Mouse (Mus musculus) embryonic facial prominence, embryonic 14.5 days (tissue): Measurements from ENCODE around the gene Yjefn3. TPM values are rescaled to one million over a fixed set of nuclear protein-coding genes. Genes with fewer than 3 reads are reported as not detected.

ENCODE experiments used
- ATAC-seq: fragments of 200-750 bp; cut with Nextera tagmentation; 2 replicates; pipeline ENCODE4 v1.8.0; 2017; ENCODE audit warnings: low read depth, moderate number of reproducible peaks, moderate TSS enrichment
- DNase-seq: peaks from one replicate; pipeline ENCODE4 v3.0.0-alpha.2; 2015; ENCODE audit warnings: low spot score
- H3K27ac ChIP-seq: fragments of 300-500 bp; sonication (generic); replicated peaks from 2 replicates; pipeline ENCODE4 v1.5.1; 2014; ENCODE audit warnings: low read depth, mild to moderate bottlenecking, low read length, moderate library complexity
- H3K27me3 ChIP-seq: fragments of 300-500 bp; sonication (generic); replicated peaks from 2 replicates; pipeline ENCODE4 v1.6.1; 2014; ENCODE audit warnings: low read length; ENCODE audit not compliant: control insufficient read depth, insufficient read depth
- H3K36me3 ChIP-seq: fragments of 300-500 bp; sonication (generic); 2 replicates; pipeline ENCODE4 v1.6.1; 2014; ENCODE audit warnings: low read length, mixed read lengths; ENCODE audit not compliant: control insufficient read depth, insufficient read depth
- H3K4me1 ChIP-seq: fragments of 300-500 bp; sonication (generic); 2 replicates; pipeline ENCODE4 v1.6.1; 2014; ENCODE audit warnings: antibody characterized with exemption, low read length; ENCODE audit not compliant: control insufficient read depth, insufficient read depth
- H3K4me2 ChIP-seq: fragments of 300-500 bp; sonication (generic); 2 replicates; pipeline ENCODE4 v1.6.1; 2014; ENCODE audit warnings: low read depth, mild to moderate bottlenecking, low read length, moderate library complexity, mixed read lengths
- H3K4me3 ChIP-seq: fragments of 300-500 bp; sonication (generic); 2 replicates; pipeline ENCODE4 v1.5.1; 2014; ENCODE audit warnings: low read depth, mild to moderate bottlenecking, low read length
- H3K9ac ChIP-seq: fragments of 300-500 bp; sonication (generic); 2 replicates; pipeline ENCODE4 v1.6.1; 2014; ENCODE audit warnings: low read depth, mild to moderate bottlenecking, low read length, moderate library complexity, mixed read lengths
- H3K9me3 ChIP-seq: fragments of 300-500 bp; sonication (generic); 2 replicates; pipeline ENCODE4 v1.6.1; 2016; ENCODE audit warnings: low read length; ENCODE audit not compliant: control insufficient read depth
- WGBS: fragments of 180-500 bp; shearing (Covaris S2); extraction: QIAGEN DNeasy Blood & Tissue Kit; methylation state at CpG from one replicate; pipeline ENCODE4 v1.1.7; 2014; 5-methylcytosine and 5-hydroxymethylcytosine counted together
- polyA plus RNA-seq: library from polyadenylated mRNA; unstranded; fragments of >200 nt; fragmentation: Nextera tagmentation; extraction: Ambion mirVana; gene quantifications from 2 replicates; pipeline ENCODE4 v1.2.1, GENCODE M21; 2014

Yjefn3 gene
- polyA plus RNA-seq, 1 experiment from 2014 or later: 3.8 TPM

DNA sequence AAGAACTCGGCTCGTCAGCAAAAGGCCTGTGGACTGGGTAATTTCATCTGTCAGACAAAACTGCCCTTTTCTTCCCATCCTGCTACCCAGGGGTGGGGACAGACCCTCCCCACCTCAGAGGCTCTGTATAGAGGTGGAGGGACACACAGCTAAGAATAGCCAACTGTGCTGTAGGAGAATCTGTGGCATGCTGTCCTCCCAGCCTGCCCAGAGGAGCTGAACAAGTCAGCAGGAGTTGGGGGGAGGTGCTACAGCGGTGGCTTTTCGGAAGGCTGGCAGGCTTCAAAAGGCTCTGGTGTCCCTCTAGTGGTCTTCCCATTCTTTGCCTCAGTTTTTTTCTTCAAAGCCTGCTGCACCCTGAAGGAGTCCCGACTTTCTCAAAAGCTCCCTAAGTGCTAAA lies 13.2 kb upstream of the Yjefn3 start:
- H3K9me3 ChIP-seq: no peaks in the 10 kb centered on the region
- 43% methylated on average over 5 of the region's 5 CpGs for WGBS
- H3K36me3 ChIP-seq: peaks cover 71% of the 10 kb centered on the region
- DNase-seq (peak; percentile 57), ATAC-seq (no peak)
- H3K4me1 ChIP-seq: peaks cover 7% of the 10 kb centered on the region
- no peak overlapping the region for H3K4me2 ChIP-seq
- no peak overlapping the region for H3K4me3 ChIP-seq
- no peak overlapping the region for H3K9ac ChIP-seq
- no peak overlapping the region for H3K27ac ChIP-seq
- no peaks in the 10 kb centered on the region for H3K27me3 ChIP-seq

- Histone ChIP-seq H3K9ac (no peak overlapping the region), H3K4me2 (no peak overlapping the region), H3K4me3 (no peak overlapping the region), H3K9me3 (no peaks in the 10 kb centered on the region), H3K36me3 (peaks cover 83% of the 10 kb centered on the region), H3K4me1 (no peaks in the 10 kb centered on the region), H3K27me3 (no peaks in the 10 kb centered on the region), H3K27ac (no peak overlapping the region)
- no peak for ATAC-seq
- DNase-seq: no peak
- WGBS: 83% methylated on average over 4 of the region's 4 CpGs
Measured at GRCm38 (mm10) chr8:69914526-69914925, 12.0 kb upstream of the Yjefn3 start.

DNA sequence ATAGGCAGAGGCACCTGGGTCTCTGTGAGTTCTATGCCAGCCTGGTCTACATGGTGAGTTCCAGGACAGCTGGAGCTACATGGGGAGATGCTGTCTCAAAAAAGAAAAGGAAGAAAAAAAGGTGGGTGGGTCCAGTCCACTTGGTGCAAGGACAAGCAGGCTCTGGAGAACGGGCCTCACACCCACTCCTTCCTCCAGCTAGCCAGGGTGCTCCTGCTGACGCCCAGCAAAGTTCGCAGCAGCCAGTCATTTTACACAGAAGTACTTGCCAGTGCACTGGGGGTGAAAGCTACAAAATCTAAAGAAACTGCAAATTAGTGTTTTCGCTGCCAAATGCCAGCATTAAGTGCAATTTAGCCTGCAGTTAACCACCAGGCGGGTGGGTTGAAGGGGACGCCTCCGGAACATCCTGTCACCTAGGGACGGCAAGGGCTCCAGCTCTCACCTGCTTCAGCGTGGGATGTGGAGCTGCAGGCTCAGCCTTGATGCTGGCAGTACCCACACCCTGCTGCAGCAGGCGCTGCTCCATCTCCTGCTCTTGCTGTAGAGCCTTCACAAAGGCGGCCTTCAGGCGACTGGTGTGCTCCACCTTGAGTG lies 10.1 kb upstream of the Yjefn3 start:
- H3K4me2 ChIP-seq: no peak overlapping the region
- peaks cover 99% of the 10 kb centered on the region for H3K36me3 ChIP-seq
- DNase-seq: no peak
- H3K4me3 ChIP-seq: no peak overlapping the region
- WGBS: 93% methylated on average over 12 of the region's 12 CpGs
- no peak overlapping the region for H3K9ac ChIP-seq
- ATAC-seq: no peak
- H3K27me3 ChIP-seq: no peaks in the 10 kb centered on the region
- H3K9me3 ChIP-seq: no peaks in the 10 kb centered on the region
- no peak overlapping the region for H3K27ac ChIP-seq
- H3K4me1 ChIP-seq: no peaks in the 10 kb centered on the region

DNA sequence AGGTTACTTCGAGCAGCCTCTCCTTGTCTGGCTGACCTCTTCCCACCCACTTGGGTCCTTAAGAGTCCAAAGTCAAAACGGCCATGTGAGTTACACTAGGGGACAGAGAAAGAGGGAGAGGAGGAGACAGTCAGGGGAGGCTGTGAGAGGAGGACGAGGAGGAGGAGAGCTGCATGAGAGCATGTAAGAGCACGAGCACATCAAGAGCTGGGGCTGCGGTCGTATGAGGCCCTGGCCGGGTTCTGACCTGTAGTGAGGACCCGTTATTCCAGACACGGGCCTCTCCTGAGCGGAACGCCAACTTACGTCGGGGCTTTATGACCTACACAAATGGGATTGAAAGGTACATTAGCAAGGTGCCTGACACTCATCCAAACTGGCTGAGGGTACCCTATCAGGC lies 9.4 kb upstream of the Yjefn3 start:
- Histone ChIP-seq H3K27me3 (no peaks in the 10 kb centered on the region), H3K27ac (no peak overlapping the region), H3K9me3 (no peaks in the 10 kb centered on the region), H3K9ac (no peak overlapping the region), H3K4me3 (no peak overlapping the region), H3K4me1 (no peaks in the 10 kb centered on the region), H3K36me3 (peaks cover 98% of the 10 kb centered on the region), H3K4me2 (no peak overlapping the region)
- 93% methylated on average over 13 of the region's 13 CpGs for WGBS
- DNase-seq (no peak), ATAC-seq (no peak)

DNA sequence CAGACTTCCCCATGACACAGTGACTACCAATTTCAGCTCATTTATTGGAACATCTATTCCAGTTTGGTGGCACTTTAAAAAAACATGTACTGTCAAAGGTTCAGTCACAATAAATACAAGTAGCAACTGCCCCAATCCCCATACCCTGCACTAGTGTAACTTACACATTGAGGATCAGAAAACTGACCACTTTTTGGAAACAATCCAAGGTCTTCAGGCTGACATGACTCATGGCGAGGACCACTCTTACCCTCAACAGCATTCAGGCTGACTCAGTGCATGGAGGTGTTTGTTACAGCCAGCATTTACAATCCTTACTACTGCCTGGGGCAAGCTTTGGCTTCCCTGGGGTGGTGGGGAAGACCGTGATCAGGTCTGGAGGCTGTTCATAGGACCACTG lies 4.6 kb upstream of the Yjefn3 start:
- ATAC-seq (no peak), DNase-seq (no peak)
- no peak overlapping the region for H3K4me2 ChIP-seq
- peaks cover 8% of the 10 kb centered on the region for H3K4me1 ChIP-seq
- WGBS: 88% methylated on average over 2 of the region's 2 CpGs
- no peaks in the 10 kb centered on the region for H3K9me3 ChIP-seq
- H3K36me3 ChIP-seq: peaks cover 50% of the 10 kb centered on the region
- no peak overlapping the region for H3K4me3 ChIP-seq
- H3K27ac ChIP-seq: no peak overlapping the region
- no peak overlapping the region for H3K9ac ChIP-seq
- H3K27me3 ChIP-seq: no peaks in the 10 kb centered on the region

DNA sequence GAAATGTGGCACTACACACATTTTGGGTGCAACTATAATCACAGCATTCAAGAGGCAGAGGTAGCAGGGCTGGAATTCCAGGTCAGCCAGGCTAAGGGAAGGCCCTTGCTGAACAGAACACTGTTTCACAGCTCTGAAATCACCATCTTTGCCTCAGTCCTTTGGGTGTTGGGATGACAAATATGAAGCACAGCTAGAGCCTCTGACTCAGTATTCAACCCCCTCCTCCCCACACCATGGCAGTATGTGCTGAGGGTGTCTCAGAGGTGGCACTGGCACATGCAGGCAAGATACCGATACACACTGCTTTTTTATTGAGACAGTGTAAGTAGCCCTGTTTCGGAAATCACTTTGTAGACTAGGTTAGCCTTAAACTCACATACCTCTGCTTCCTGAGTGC lies 3.7 kb upstream of the Yjefn3 start:
- H3K9me3 ChIP-seq: no peaks in the 10 kb centered on the region
- peaks cover 11% of the 10 kb centered on the region for H3K4me1 ChIP-seq
- WGBS: 83% methylated on average over 2 of the region's 2 CpGs
- no peak for DNase-seq
- no peak for ATAC-seq
- H3K4me3 ChIP-seq: no peak overlapping the region
- H3K9ac ChIP-seq: no peak overlapping the region
- H3K27me3 ChIP-seq: no peaks in the 10 kb centered on the region
- H3K27ac ChIP-seq: no peak overlapping the region
- no peak overlapping the region for H3K4me2 ChIP-seq
- peaks cover 41% of the 10 kb centered on the region for H3K36me3 ChIP-seq

DNA sequence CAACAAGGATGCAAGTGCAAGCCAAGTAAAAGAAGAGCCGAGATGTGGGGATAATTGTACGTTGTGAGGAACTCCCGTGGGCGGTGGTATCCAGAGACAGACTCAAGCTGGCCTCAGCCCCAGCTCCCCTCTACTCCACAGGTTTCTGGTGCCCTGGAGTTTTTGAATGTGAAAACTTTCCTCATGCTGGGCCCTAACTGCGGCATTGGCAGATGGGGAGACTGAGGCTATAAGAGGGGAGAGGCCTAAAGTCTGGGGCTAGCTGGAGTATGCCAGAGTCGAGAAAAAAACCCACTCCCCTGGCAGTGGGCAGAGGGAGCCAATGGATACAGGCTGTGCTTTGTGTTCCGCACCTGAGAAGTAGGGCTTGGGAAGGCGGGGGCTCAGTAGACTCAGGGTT lies 1.6 kb upstream of the Yjefn3 start:
- peaks cover 24% of the 10 kb centered on the region for H3K4me1 ChIP-seq
- DNase-seq (no peak), ATAC-seq (no peak)
- H3K27me3 ChIP-seq: no peaks in the 10 kb centered on the region
- 82% methylated on average over 8 of the region's 8 CpGs for WGBS
- H3K4me3 ChIP-seq: no peak overlapping the region
- no peaks in the 10 kb centered on the region for H3K9me3 ChIP-seq
- no peak overlapping the region for H3K9ac ChIP-seq
- H3K36me3 ChIP-seq: peaks cover 20% of the 10 kb centered on the region
- no peak overlapping the region for H3K27ac ChIP-seq
- peak overlapping the region; percentile 97 for H3K4me2 ChIP-seq

DNA sequence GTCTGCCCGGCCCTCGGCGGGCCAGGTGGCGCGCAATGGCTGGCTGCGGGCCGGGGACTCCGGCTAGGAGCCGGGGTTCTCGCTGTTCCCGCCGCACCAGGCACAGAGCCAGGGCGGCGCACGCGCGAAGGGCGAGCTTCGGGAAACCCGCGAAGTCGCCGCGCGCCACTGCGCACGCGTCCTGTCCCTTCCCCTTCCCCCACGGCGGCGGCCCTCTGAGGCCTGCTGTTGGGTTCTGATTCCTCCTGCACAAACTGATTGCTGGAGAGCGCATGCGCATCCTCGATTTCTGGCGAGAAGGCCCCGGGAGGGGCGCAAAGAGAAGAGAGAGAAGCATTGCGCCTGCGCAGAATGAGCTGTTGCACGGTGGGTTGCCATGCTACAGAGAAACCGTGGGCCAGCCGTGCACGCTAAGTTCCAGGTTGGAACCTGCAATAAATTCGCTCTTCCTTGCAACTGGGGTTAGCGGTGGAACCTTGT lies 591 bp upstream of the Yjefn3 start:
- Histone ChIP-seq H3K9ac (peak overlapping the region; percentile 72), H3K4me1 (peaks cover 24% of the 10 kb centered on the region), H3K27me3 (no peaks in the 10 kb centered on the region), H3K4me2 (peak overlapping the region; percentile 97), H3K4me3 (peak overlapping the region; percentile 68), H3K9me3 (no peaks in the 10 kb centered on the region), H3K36me3 (peaks cover 15% of the 10 kb centered on the region), H3K27ac (peak overlapping the region; percentile 87)
- ATAC-seq (peak; percentile 92), DNase-seq (peak; percentile 100)
- WGBS: under 1% methylated on average over 30 of the region's 45 CpGs

DNA sequence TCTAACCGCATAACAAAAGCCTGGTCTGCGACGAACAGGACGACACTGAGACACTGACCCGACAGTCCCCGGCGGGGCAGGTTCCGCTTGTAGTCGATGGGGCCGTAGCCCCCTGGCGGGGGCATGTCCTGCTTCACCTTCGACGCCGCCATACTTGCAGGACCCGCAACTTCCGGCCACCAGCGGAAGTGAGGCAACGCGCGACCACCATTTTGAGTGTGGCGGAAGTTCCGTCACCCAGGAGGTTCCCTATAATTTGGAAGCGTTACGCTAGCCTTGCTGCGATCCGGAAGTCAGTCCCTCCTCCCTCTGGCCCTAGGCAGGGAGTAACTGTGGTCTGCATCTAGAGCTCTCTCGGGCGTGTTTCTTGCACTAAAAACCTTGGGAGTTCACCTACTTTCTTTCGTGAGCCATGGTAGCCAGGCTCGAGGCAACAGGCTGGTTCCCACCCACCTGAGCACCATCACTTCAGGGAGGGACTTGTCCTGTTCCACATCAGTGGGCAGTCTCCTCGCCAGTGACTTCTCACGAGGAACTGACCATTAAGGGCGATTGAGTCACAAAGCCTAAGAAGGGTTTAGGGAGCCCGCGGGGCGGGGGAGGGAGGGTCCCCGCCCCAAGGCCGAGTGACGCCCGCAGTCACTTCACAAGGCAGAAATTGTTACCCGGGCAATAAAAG lies 889 bp downstream of the Yjefn3 start:
- no peaks in the 10 kb centered on the region for H3K27me3 ChIP-seq
- H3K4me3 ChIP-seq: peak overlapping the region; percentile 68
- 0 out of 2 replicates have a peak, but pooled peaks cover 17% of the 10 kb centered on the region for H3K36me3 ChIP-seq
- peak overlapping the region; percentile 97 for H3K4me2 ChIP-seq
- H3K27ac ChIP-seq: peak overlapping the region; percentile 87
- DNase-seq (peak; percentile 97), ATAC-seq (peak; percentile 72)
- WGBS: 4% methylated on average over 38 of the region's 41 CpGs
- H3K9ac ChIP-seq: peak overlapping the region; percentile 80
- H3K9me3 ChIP-seq: no peaks in the 10 kb centered on the region
- peaks cover 24% of the 10 kb centered on the region for H3K4me1 ChIP-seq
